Mouse (Mus musculus) lung, postnatal 0 days (tissue): Measurements from ENCODE around the gene Zcchc14. TPM values are rescaled to one million over a fixed set of nuclear protein-coding genes. Genes with fewer than 3 reads are reported as not detected.

Experiments
- ATAC-seq: fragments of 200-750 bp; cut with Nextera tagmentation; 2 replicates; pipeline ENCODE4 v1.8.0; 2017; ENCODE audit warnings: moderate library complexity
- DNase-seq: peaks from one replicate; pipeline ENCODE4 v3.0.0-alpha.2; 2016; ENCODE audit warnings: low spot score
- H3K27ac ChIP-seq: fragments of 300-500 bp; sonication (generic); 2 replicates; pipeline ENCODE4 v1.5.1; 2014; ENCODE audit warnings: antibody characterized with exemption, mild to moderate bottlenecking, low read length, mixed read lengths
- H3K27me3 ChIP-seq: fragments of 300-500 bp; sonication (generic); replicated peaks from 2 replicates; pipeline ENCODE4 v1.6.1; 2014; ENCODE audit warnings: low read length, mixed read lengths; ENCODE audit not compliant: insufficient read depth
- H3K36me3 ChIP-seq: fragments of 300-500 bp; sonication (generic); 2 replicates; pipeline ENCODE4 v1.6.1; 2014; ENCODE audit warnings: low read length, mixed read lengths; ENCODE audit not compliant: insufficient read depth
- H3K4me1 ChIP-seq: fragments of 300-500 bp; sonication (generic); 2 replicates; pipeline ENCODE4 v1.6.1; 2014; ENCODE audit warnings: antibody characterized with exemption, low read depth, low read length, mixed read lengths; ENCODE audit not compliant: insufficient read depth
- H3K4me2 ChIP-seq: fragments of 300-500 bp; sonication (generic); replicated peaks from 2 replicates; pipeline ENCODE4 v1.6.1; 2014; ENCODE audit warnings: low read depth, mild to moderate bottlenecking, low read length, moderate library complexity, mixed read lengths
- H3K4me3 ChIP-seq: fragments of 300-500 bp; sonication (generic); 2 replicates; pipeline ENCODE4 v1.5.1; 2014; ENCODE audit warnings: low read depth, low read length
- H3K9ac ChIP-seq: fragments of 300-500 bp; sonication (generic); replicated peaks from 2 replicates; pipeline ENCODE4 v1.6.1; 2014; ENCODE audit warnings: low read depth, mild to moderate bottlenecking
- H3K9me3 ChIP-seq: fragments of 300-500 bp; sonication (generic); 2 replicates; pipeline ENCODE4 v1.6.1; 2016; ENCODE audit warnings: low read length, mixed read lengths
- CTCF ChIP-seq: IDR thresholded peaks from 2 replicates; pipeline ENCODE4 v1.5.1; 2016; ENCODE audit warnings: antibody characterized with exemption, mild to moderate bottlenecking
- EP300 ChIP-seq: IDR thresholded peaks from 2 replicates; pipeline ENCODE4 v1.6.1; 2016; ENCODE audit warnings: antibody characterized with exemption, mild to moderate bottlenecking, control low read depth
- WGBS: fragments of 180-500 bp; shearing (Covaris S2); extraction: QIAGEN DNeasy Blood & Tissue Kit; methylation state at CpG from one replicate; pipeline ENCODE4 v1.1.7; 2014; 5-methylcytosine and 5-hydroxymethylcytosine counted together
- polyA plus RNA-seq: library from polyadenylated mRNA; unstranded; fragments of >200 nt; fragmentation: Nextera tagmentation; extraction: Ambion mirVana; gene quantifications from 2 replicates; pipeline ENCODE4 v1.2.1, GENCODE M21; 2015

The Zcchc14 gene
- polyA plus RNA-seq, 1 experiment from 2014 or later: 11.1 TPM

- WGBS: 90% methylated on average over 8 of the region's 8 CpGs
- TF ChIP-seq CTCF (no peak), EP300 (no peak)
- DNase-seq (no peak), ATAC-seq (no peak)
- Histone ChIP-seq H3K4me3 (no peak overlapping the region), H3K9me3 (no peaks in the 10 kb centered on the region), H3K27me3 (no peaks in the 10 kb centered on the region), H3K27ac (no peak overlapping the region), H3K4me1 (peaks cover 31% of the 10 kb centered on the region), H3K36me3 (0 out of 2 replicates have a peak, but pooled peaks cover 3% of the 10 kb centered on the region), H3K9ac (no peak overlapping the region), H3K4me2 (no peak overlapping the region)
Observed at GRCm38 (mm10) chr8:121623043-121623442, 29.7 kb downstream of the Zcchc14 start.

GRCm38 (mm10) chr8:121621879-121622278 is 30.8 kb downstream of the Zcchc14 start:
- H3K27me3 ChIP-seq: no peaks in the 10 kb centered on the region
- no peak overlapping the region for H3K27ac ChIP-seq
- H3K4me3 ChIP-seq: no peak overlapping the region
- ATAC-seq: no peak
- WGBS: 65% methylated on average over 1 of the region's 1 CpGs
- DNase-seq: peak; percentile 34
- peaks cover 34% of the 10 kb centered on the region for H3K4me1 ChIP-seq
- H3K9ac ChIP-seq: no peak overlapping the region
- no peaks in the 10 kb centered on the region for H3K9me3 ChIP-seq
- TF ChIP-seq CTCF (peak; percentile 58), EP300 (no peak)
- H3K36me3 ChIP-seq: no peaks in the 10 kb centered on the region
- H3K4me2 ChIP-seq: no peak overlapping the region

- H3K27me3 ChIP-seq: no peaks in the 10 kb centered on the region
- 0 out of 2 replicates have a peak overlapping the region, but pooled peaks have one; percentile 84 for H3K27ac ChIP-seq
- H3K4me1 ChIP-seq: peaks cover 34% of the 10 kb centered on the region
- no peak overlapping the region for H3K9ac ChIP-seq
- H3K4me3 ChIP-seq: no peak overlapping the region
- H3K36me3 ChIP-seq: no peaks in the 10 kb centered on the region
- H3K4me2 ChIP-seq: no peak overlapping the region
- no peaks in the 10 kb centered on the region for H3K9me3 ChIP-seq
- ATAC-seq (peak; percentile 6; the same call in 1 of the 2 replicates), DNase-seq (peak; percentile 25)
- TF ChIP-seq CTCF: no peak
- no peak for TF ChIP-seq EP300
- 52% methylated on average over 12 of the region's 12 CpGs for WGBS
Observed at GRCm38 (mm10) chr8:121620801-121621516, 31.7 kb downstream of the Zcchc14 start.

GRCm38 (mm10) chr8:121619401-121619995 is 33.2 kb downstream of the Zcchc14 start:
- TF ChIP-seq CTCF (no peak), EP300 (peak; percentile 99)
- WGBS: 12% methylated on average over 7 of the region's 7 CpGs
- no peaks in the 10 kb centered on the region for H3K9me3 ChIP-seq
- H3K4me1 ChIP-seq: peaks cover 34% of the 10 kb centered on the region
- H3K4me3 ChIP-seq: no peak overlapping the region
- no peak overlapping the region for H3K9ac ChIP-seq
- DNase-seq: peak; percentile 92
- H3K27me3 ChIP-seq: no peaks in the 10 kb centered on the region
- ATAC-seq: peak; percentile 94
- H3K27ac ChIP-seq: peak overlapping the region; percentile 84
- 0 out of 2 replicates have a peak overlapping the region, but pooled peaks have one; percentile 8 for H3K4me2 ChIP-seq
- H3K36me3 ChIP-seq: no peaks in the 10 kb centered on the region

- H3K9ac ChIP-seq: no peak overlapping the region
- H3K4me3 ChIP-seq: no peak overlapping the region
- no peak for ATAC-seq
- H3K27me3 ChIP-seq: no peaks in the 10 kb centered on the region
- no peak overlapping the region for H3K4me2 ChIP-seq
- no peaks in the 10 kb centered on the region for H3K9me3 ChIP-seq
- DNase-seq: no peak
- peaks cover 6% of the 10 kb centered on the region; the same call in 1 of the 2 replicates for H3K4me1 ChIP-seq
- no peak overlapping the region for H3K27ac ChIP-seq
- TF ChIP-seq CTCF (no peak), EP300 (no peak)
- H3K36me3 ChIP-seq: no peaks in the 10 kb centered on the region; the same call in 1 of the 2 replicates
Observed at GRCm38 (mm10) chr8:121613419-121613818, 39.3 kb downstream of the Zcchc14 start.

- no peaks in the 10 kb centered on the region for H3K4me1 ChIP-seq
- H3K4me3 ChIP-seq: no peak overlapping the region
- no peak for ATAC-seq
- no peaks in the 10 kb centered on the region for H3K9me3 ChIP-seq
- no peaks in the 10 kb centered on the region for H3K27me3 ChIP-seq
- TF ChIP-seq CTCF (no peak), EP300 (no peak)
- DNase-seq: no peak
- no peak overlapping the region for H3K4me2 ChIP-seq
- WGBS: 87% methylated on average over 11 of the region's 11 CpGs
- peaks cover 22% of the 10 kb centered on the region for H3K36me3 ChIP-seq
- H3K27ac ChIP-seq: no peak overlapping the region
- H3K9ac ChIP-seq: no peak overlapping the region
Observed at GRCm38 (mm10) chr8:121609916-121610315, 42.8 kb downstream of the Zcchc14 start.
